Mouse (Mus musculus) MEL (cell line): ENCODE measurements around the gene Fnbp1.

Experiments used
- CTCF ChIP-seq, 3 experiments: IDR thresholded peaks in 2 of 3; conservative IDR thresholded peaks in 1 of 3; 2 replicates each; pipeline ENCODE4 v1.5.1; 2011 to 2012; ENCODE audit warnings: low read length in 3 of 3, low read depth in 2 of 3, mild to moderate bottlenecking in 2 of 3, improper control_type of control experiment in 1 of 3, inconsistent platforms in 1 of 3, mixed read lengths in 1 of 3, moderate library complexity in 1 of 3; ENCODE audit not compliant: control insufficient read depth in 1 of 3, insufficient read depth in 1 of 3, poor library complexity in 1 of 3, severe bottlenecking in 1 of 3
- E2F4 ChIP-seq: IDR thresholded peaks from 2 replicates; pipeline ENCODE4 v1.6.1; 2011; ENCODE audit warnings: low read depth, low read length, improper control_type of control experiment, borderline replicate concordance
- EP300 ChIP-seq, 2 experiments: IDR thresholded peaks; 2 replicates each; pipeline ENCODE4 v1.6.1; 2011; ENCODE audit warnings: improper control_type of control experiment in 2 of 2, low read length in 2 of 2, low read depth in 1 of 2, mild to moderate bottlenecking in 1 of 2
- ETS1 ChIP-seq: IDR thresholded peaks from 2 replicates; pipeline ENCODE4 v1.6.1; 2012; ENCODE audit warnings: low read depth, mild to moderate bottlenecking, inconsistent platforms, low read length, improper control_type of control experiment, moderate library complexity
- GATA1 ChIP-seq: IDR thresholded peaks from 2 replicates; pipeline ENCODE4 v1.6.1; 2011; ENCODE audit warnings: low read depth, low read length, improper control_type of control experiment
- HCFC1 ChIP-seq: IDR thresholded peaks from 2 replicates; pipeline ENCODE4 v1.6.1; 2012; ENCODE audit warnings: low read depth, mild to moderate bottlenecking, inconsistent platforms, low read length, improper control_type of control experiment, moderate library complexity
- MXI1 ChIP-seq: IDR thresholded peaks from 2 replicates; pipeline ENCODE4 v1.6.1; 2011; ENCODE audit warnings: mild to moderate bottlenecking, low read depth, low read length, improper control_type of control experiment
- MYC ChIP-seq: IDR thresholded peaks from 2 replicates; pipeline ENCODE4 v1.6.1; 2011; ENCODE audit warnings: low read depth, mild to moderate bottlenecking, low read length, improper control_type of control experiment, moderate library complexity
- POLR2A ChIP-seq, 2 experiments: IDR thresholded peaks; 2 replicates each; pipeline ENCODE4 v1.6.1; 2011 to 2012; ENCODE audit warnings: low read length in 2 of 2, mild to moderate bottlenecking in 2 of 2, control low read depth in 1 of 2, improper control_type of control experiment in 1 of 2, low read depth in 1 of 2, moderate library complexity in 1 of 2; ENCODE audit not compliant: control insufficient read depth in 1 of 2, insufficient read depth in 1 of 2, poor library complexity in 1 of 2
- TBP ChIP-seq: IDR thresholded peaks from 2 replicates; pipeline ENCODE4 v1.8.0; 2011; ENCODE audit warnings: low read depth, low read length, improper control_type of control experiment

- TF ChIP-seq E2F4 (no peak), MYC (no peak), TBP (no peak), CTCF (IDR thresholded peaks at IDR 0.05 in 2 of 3, conservative IDR thresholded peaks at IDR 0.05 in 1 of 3; ENCODE audit: control insufficient read depth in 1 of 3, insufficient read depth in 1 of 3, low read depth in 2 of 3, low read length in 3 of 3, poor library complexity in 1 of 3, severe bottlenecking in 1 of 3) (peak in 2 of 3 experiments; percentile 26 to 32; a peak in 3 of 6 replicates), POLR2A (IDR thresholded peaks at IDR 0.05; ENCODE audit: control insufficient read depth in 1 of 2, insufficient read depth in 1 of 2, low read depth in 1 of 2, low read length in 2 of 2, poor library complexity in 1 of 2) (no peak), MXI1 (no peak), HCFC1 (no peak), EP300 (IDR thresholded peaks at IDR 0.05; ENCODE audit: low read depth in 1 of 2, low read length in 2 of 2) (no peak), ETS1 (no peak), GATA1 (no peak)
These were observed 57.5 kb downstream of the Fnbp1 start for GRCm38 (mm10) chr2:31084169-31084850.
